Comparison of ENCODE assay signal across 12 mouse cellular contexts in genomic region chr13:10696181-10696977, GRCm38 (mm10).
DNase-seq lines count a peak whose midpoint lies in the region; ATAC-seq and TF ChIP-seq lines count a peak whose summit lies in the region.
"Had no signal": no experiment of that assay in that cellular context is flagged by ENCODE, and none has a peak within 500 bp of the region (broad histone marks: within the 10 kb centered on the region; RNA-seq: fewer than 3 reads in every experiment).

No protein-coding gene starts in this region.

- no peak for TF ChIP-seq POLR2A in heart, adult 2 months (IDR thresholded peaks at IDR 0.05; ENCODE audit: insufficient read depth, low read depth, low read length)

- no peaks in the 10 kb centered on the region for H3K27me3 ChIP-seq in heart, adult 2 months (ENCODE audit: control insufficient read depth, insufficient read depth, low read length)
- no peaks in the 10 kb centered on the region for H3K27me3 ChIP-seq in heart, embryonic 10.5 days (ENCODE audit: insufficient read depth, poor library complexity, severe bottlenecking)
- no peaks in the 10 kb centered on the region for H3K27me3 ChIP-seq in midbrain, embryonic 13.5 days
- no peaks in the 10 kb centered on the region for H3K27me3 ChIP-seq in midbrain, embryonic 14.5 days (ENCODE audit: control insufficient read depth, insufficient read depth, low read length)
- H3K27me3 ChIP-seq: intestine, embryonic 15.5 days; limb, embryonic 12.5 days had no signal

- no peak for ATAC-seq in midbrain, embryonic 13.5 days
- no peak for ATAC-seq in midbrain, embryonic 14.5 days (ENCODE audit: low FRiP score, low TSS enrichment)
- ATAC-seq: intestine, embryonic 15.5 days had no signal

- peak; percentile 82 to 84 for DNase-seq in heart, adult 2 months
- no peak for DNase-seq in heart, embryonic 10.5 days (ENCODE audit: low spot score)
- DNase-seq in gastrocnemius, adult 8-10 months (ENCODE audit: low spot score in 2 of 2) = peak; percentile 82 to 85
- DNase-seq in kidney, postnatal 10 days = peak; percentile 92
- peak; percentile 35 for DNase-seq in ovary, adult 18-20 months (ENCODE audit: low spot score)
- no peak for DNase-seq in thymus, postnatal 0 days (ENCODE audit: low spot score)
- no peak for DNase-seq in midbrain, embryonic 14.5 days
- DNase-seq: B cell, adult 2 months had no signal

- no peak overlapping the region for H3K27ac ChIP-seq in heart, adult 2 months
- H3K27ac ChIP-seq in heart, embryonic 10.5 days = no peak overlapping the region
- no peak overlapping the region for H3K27ac ChIP-seq in midbrain, embryonic 13.5 days
- H3K27ac ChIP-seq in midbrain, embryonic 14.5 days (replicated peaks; ENCODE audit: low read depth, low read length) = no peak overlapping the region
- H3K27ac ChIP-seq: intestine, embryonic 15.5 days; limb, embryonic 12.5 days; midbrain, embryonic 10.5 days had no signal

- no peak for TF ChIP-seq CTCF in heart, adult 2 months (IDR thresholded peaks at IDR 0.05)

- H3K4me3 ChIP-seq in heart, adult 2 months = no peak overlapping the region
- H3K4me3 ChIP-seq in heart, embryonic 10.5 days = no peak overlapping the region
- no peak overlapping the region for H3K4me3 ChIP-seq in midbrain, embryonic 13.5 days (replicated peaks)
- no peak overlapping the region for H3K4me3 ChIP-seq in midbrain, embryonic 14.5 days (replicated peaks; ENCODE audit: low read depth, low read length)
- H3K4me3 ChIP-seq: intestine, embryonic 15.5 days; limb, embryonic 12.5 days; midbrain, embryonic 10.5 days had no signal

- H3K4me2 ChIP-seq in midbrain, embryonic 13.5 days (replicated peaks) = no peak overlapping the region
- H3K4me2 ChIP-seq in midbrain, embryonic 14.5 days (ENCODE audit: low read length) = no peak overlapping the region
- H3K4me2 ChIP-seq: intestine, embryonic 15.5 days; limb, embryonic 12.5 days had no signal

- H3K79me2 ChIP-seq in heart, adult 2 months (replicated peaks; ENCODE audit: control insufficient read depth, insufficient read depth, low read length) = no peaks in the 10 kb centered on the region

- no peaks in the 10 kb centered on the region for H3K4me1 ChIP-seq in heart, adult 2 months (ENCODE audit: control insufficient read depth, insufficient read depth, low read length)
- H3K4me1 ChIP-seq in heart, embryonic 10.5 days = no peaks in the 10 kb centered on the region
- no peaks in the 10 kb centered on the region for H3K4me1 ChIP-seq in midbrain, embryonic 13.5 days (replicated peaks)
- H3K4me1 ChIP-seq in midbrain, embryonic 14.5 days (ENCODE audit: control insufficient read depth, insufficient read depth, low read length) = no peaks in the 10 kb centered on the region
- H3K4me1 ChIP-seq: intestine, embryonic 15.5 days; limb, embryonic 12.5 days; midbrain, embryonic 10.5 days had no signal

- no peak overlapping the region for H3K9ac ChIP-seq in heart, adult 2 months (ENCODE audit: low read depth, low read length)
- H3K9ac ChIP-seq in midbrain, embryonic 13.5 days (replicated peaks) = no peak overlapping the region
- H3K9ac ChIP-seq in midbrain, embryonic 14.5 days (replicated peaks; ENCODE audit: low read length) = no peak overlapping the region
- H3K9ac ChIP-seq: intestine, embryonic 15.5 days; limb, embryonic 12.5 days had no signal

- H3K36me3 ChIP-seq in heart, adult 2 months (ENCODE audit: control insufficient read depth, insufficient read depth, low read length) = no peaks in the 10 kb centered on the region
- H3K36me3 ChIP-seq in heart, embryonic 10.5 days = no peaks in the 10 kb centered on the region
- no peaks in the 10 kb centered on the region for H3K36me3 ChIP-seq in midbrain, embryonic 13.5 days
- H3K36me3 ChIP-seq in midbrain, embryonic 14.5 days (ENCODE audit: control insufficient read depth, insufficient read depth, low read length) = no peaks in the 10 kb centered on the region
- H3K36me3 ChIP-seq: intestine, embryonic 15.5 days; limb, embryonic 12.5 days; midbrain, embryonic 10.5 days had no signal

- 56% methylated on average over 1 of the region's 1 CpGs for WGBS in heart, adult 2 months
- WGBS in heart, embryonic 10.5 days = 74% methylated on average over 1 of the region's 1 CpGs
- 80% methylated on average over 1 of the region's 1 CpGs for WGBS in midbrain, embryonic 13.5 days
- 91% methylated on average over 1 of the region's 1 CpGs for WGBS in midbrain, embryonic 14.5 days

- no peaks in the 10 kb centered on the region for H3K9me3 ChIP-seq in heart, embryonic 10.5 days
- no peaks in the 10 kb centered on the region for H3K9me3 ChIP-seq in midbrain, embryonic 13.5 days
- H3K9me3 ChIP-seq in midbrain, embryonic 14.5 days (ENCODE audit: control insufficient read depth, low read length) = no peaks in the 10 kb centered on the region
- H3K9me3 ChIP-seq: intestine, embryonic 15.5 days; limb, embryonic 12.5 days; midbrain, embryonic 10.5 days had no signal

- no peak for TF ChIP-seq EP300 in heart, adult 2 months (IDR thresholded peaks at IDR 0.05; ENCODE audit: insufficient read depth, low read depth, low read length)

- intact Hi-C loops in heart, adult 2 months (cut with DNase I) = no loop called here

Comparison
In these comparisons a context has a peak if more than half of its experiments do, and no peak if none do; other contexts are left out.
1. DNase-seq: peak in heart, adult 2 months (2 of 2), gastrocnemius, adult 8-10 months (2 of 2), kidney, postnatal 10 days (single experiment) and ovary, adult 18-20 months (single experiment); none in heart, embryonic 10.5 days (single experiment), thymus, postnatal 0 days (single experiment) and midbrain, embryonic 14.5 days (single experiment).